Mouse (Mus musculus) common myeloid progenitor, adult 5-6 weeks (primary cell): ENCODE data around the gene Ssh1. TPM values are rescaled to one million over a fixed set of nuclear protein-coding genes. Genes with fewer than 3 reads are reported as not detected.

Experiments
- ATAC-seq: replicated peaks from 2 replicates; pipeline ENCODE4 v1.8.0; 2016; ENCODE audit warnings: low read depth, mild to moderate bottlenecking, moderate TSS enrichment, inconsistent platforms; ENCODE audit not compliant: poor library complexity, severe bottlenecking
- total RNA-seq: library from RNA; stranded (forward); fragments of 200-1000, 187-1606 nt; gene quantifications from 2 replicates; pipeline ENCODE4 v1.2.3, GENCODE M21; 2017

The Ssh1 gene
- total RNA-seq, 1 experiment from 2014 or later = 7.0 TPM

GRCm38 (mm10) chr5:113999382-113999781 is 5.7 kb upstream of the Ssh1 start:
- peak; percentile 97 for ATAC-seq

- no peak for ATAC-seq
These were observed 2.8 kb upstream of the Ssh1 start for GRCm38 (mm10) chr5:113996458-113996857.

- ATAC-seq = peak; percentile 18; the same call in 1 of the 2 replicates
These were observed 635 bp downstream of the Ssh1 start for GRCm38 (mm10) chr5:113993031-113993486.

GRCm38 (mm10) chr5:113992339-113992831 is 1.3 kb downstream of the Ssh1 start:
- peak; percentile 77 for ATAC-seq

- no peak for ATAC-seq
These were observed 2.6 kb downstream of the Ssh1 start for GRCm38 (mm10) chr5:113991141-113991540.

- no peak for ATAC-seq
These were observed 3.1 kb downstream of the Ssh1 start for GRCm38 (mm10) chr5:113990593-113990992.

GRCm38 (mm10) chr5:113989437-113990024 is 4.2 kb downstream of the Ssh1 start:
- peak; percentile 57 for ATAC-seq

- ATAC-seq = no peak
These were observed 7.3 kb downstream of the Ssh1 start for GRCm38 (mm10) chr5:113986182-113986961.

- ATAC-seq = 0 out of 2 replicates have a peak, but pooled peaks have one; percentile 6
These were observed 8.0 kb downstream of the Ssh1 start for GRCm38 (mm10) chr5:113985737-113986136.

- peak; percentile 57; the same call in 1 of the 2 replicates for ATAC-seq
These were observed 9.5 kb downstream of the Ssh1 start for GRCm38 (mm10) chr5:113984025-113984740.

- no peak for ATAC-seq
These were observed 10.2 kb downstream of the Ssh1 start for GRCm38 (mm10) chr5:113983541-113983940.

- ATAC-seq = no peak
These were observed 11.9 kb downstream of the Ssh1 start for GRCm38 (mm10) chr5:113981843-113982242.

- ATAC-seq = no peak
These were observed 12.5 kb downstream of the Ssh1 start for GRCm38 (mm10) chr5:113981171-113981570.

- ATAC-seq = no peak; the same call in 1 of the 2 replicates
These were observed 13.2 kb downstream of the Ssh1 start for GRCm38 (mm10) chr5:113980511-113980910.

GRCm38 (mm10) chr5:113977309-113977708 is 16.4 kb downstream of the Ssh1 start:
- peak; percentile 67; the same call in 1 of the 2 replicates for ATAC-seq

- ATAC-seq = no peak
These were observed 17.1 kb downstream of the Ssh1 start for GRCm38 (mm10) chr5:113976597-113976996.

GRCm38 (mm10) chr5:113975538-113976215 is 18.0 kb downstream of the Ssh1 start:
- ATAC-seq = no peak

- no peak for ATAC-seq
These were observed 19.1 kb downstream of the Ssh1 start for GRCm38 (mm10) chr5:113974576-113974975.

- no peak for ATAC-seq
These were observed 19.9 kb downstream of the Ssh1 start for GRCm38 (mm10) chr5:113973790-113974189.
